Mouse (Mus musculus) urinary bladder, postnatal 10 days (tissue): Measurements from ENCODE around the gene Ptges3l.
"Not testable (repeated sequence)": the region's sequence is repeated elsewhere in the genome, so short reads cannot be mapped to it uniquely, and the experiment has no call there.

ENCODE experiments used
- DNase-seq: peaks from one replicate; pipeline ENCODE4 v3.0.0; 2022; ENCODE audit warnings: low spot score

Ptges3l gene

DNA sequence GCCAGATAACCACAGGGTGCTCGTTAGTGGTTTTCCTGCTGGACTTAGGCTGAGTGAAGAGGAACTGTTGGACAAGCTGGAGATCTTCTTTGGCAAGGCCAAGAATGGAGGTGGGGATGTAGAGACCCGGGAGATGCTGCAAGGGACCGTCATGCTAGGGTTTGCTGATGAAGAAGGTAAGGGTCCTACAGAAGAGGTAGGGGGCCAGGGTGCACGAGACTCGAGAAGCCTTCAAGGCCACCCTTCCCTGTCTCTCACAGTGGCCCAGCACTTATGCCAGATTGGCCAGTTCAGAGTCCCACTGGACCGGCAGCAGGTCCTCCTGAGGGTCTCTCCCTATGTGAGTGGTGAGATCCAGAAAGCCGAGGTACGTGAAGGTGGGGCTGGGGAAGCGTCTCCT, 32.5 kb upstream of the Ptges3l start:
- DNase-seq: no peak

DNA sequence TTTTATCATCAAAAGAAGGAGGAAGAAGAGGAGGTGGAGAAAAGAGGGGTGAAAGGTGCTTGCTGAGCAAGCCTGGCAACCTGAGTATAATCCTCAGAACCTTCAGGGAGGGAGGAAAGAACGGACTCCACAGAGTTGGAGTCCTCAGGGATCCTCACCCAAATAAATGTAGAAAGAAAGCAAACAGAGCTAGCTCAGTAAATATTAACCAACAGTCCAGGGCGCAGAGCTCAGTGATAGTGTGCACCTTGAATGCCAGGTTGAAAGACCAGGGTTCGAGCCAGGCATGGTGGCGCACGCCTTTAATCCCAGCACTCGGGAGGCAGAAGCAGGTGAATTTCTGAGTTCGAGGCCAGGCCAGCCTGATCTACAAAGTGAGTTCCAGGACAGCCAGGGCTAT, 30.5 kb upstream of the Ptges3l start:
- no peak for DNase-seq

DNA sequence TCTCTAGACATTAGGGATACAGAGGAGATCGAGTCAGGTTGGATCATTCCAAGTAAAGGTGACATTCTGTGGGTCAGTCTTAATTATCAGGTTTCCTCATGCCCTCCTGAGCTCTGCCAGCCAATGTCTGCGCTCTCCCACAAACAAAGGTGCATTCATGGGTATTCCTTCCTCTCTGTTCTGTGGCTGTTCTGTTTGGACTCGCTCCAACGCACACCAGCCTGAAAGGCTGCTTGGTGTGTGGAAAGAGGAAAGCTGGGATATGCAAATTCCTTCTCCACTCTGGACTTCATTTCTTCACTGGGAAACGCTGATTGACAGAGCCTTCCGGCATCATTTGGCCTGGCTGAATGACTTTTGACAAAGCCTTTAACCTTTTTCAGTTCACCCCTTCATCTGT, 29.6 kb upstream of the Ptges3l start:
- no peak for DNase-seq

- no peak for DNase-seq
Observed at GRCm38 (mm10) chr11:101452093-101452774, 27.1 kb upstream of the Ptges3l start.

DNA sequence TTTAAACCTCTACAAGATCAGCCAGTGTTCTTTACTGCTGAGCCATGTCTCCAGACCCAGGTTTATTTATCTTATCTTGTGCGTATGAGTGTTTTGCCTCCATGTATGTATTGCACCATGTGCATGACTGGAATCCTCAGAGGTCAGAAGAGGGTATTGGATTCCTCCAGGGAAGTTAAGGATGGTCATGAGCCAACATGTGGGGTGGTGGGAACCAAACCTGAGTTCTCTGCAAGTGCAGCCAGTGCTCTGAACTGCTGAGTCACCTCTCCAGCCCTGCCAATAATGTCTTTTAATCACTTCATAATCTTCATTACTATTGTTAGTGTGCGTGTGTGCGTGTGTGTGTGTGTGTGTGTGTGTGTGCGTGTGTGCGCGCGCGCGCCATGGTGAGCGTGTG, 26.4 kb upstream of the Ptges3l start:
- DNase-seq: no peak

DNA sequence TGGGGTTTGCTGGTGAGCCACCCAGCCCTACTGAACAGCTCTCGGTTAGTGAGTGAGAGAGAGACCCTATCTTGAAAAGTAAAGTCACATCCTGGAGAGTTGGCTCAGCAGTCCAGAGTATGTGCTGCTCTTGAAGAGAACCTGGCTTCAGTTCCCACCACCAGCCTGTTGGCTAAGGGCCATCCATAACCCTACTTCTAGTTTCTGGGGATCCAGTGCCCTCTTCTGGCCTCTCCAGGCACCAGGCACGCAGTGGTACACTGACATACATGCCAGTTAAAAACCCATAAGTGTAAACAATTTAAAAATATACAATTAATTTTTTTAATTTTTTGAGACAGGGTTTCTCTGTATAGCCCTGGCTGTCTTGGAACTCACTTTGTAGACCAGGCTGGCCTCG, 25.3 kb upstream of the Ptges3l start:
- no peak for DNase-seq

- DNase-seq: not testable (repeated sequence)
Observed at GRCm38 (mm10) chr11:101449596-101449995, 24.5 kb upstream of the Ptges3l start.

DNA sequence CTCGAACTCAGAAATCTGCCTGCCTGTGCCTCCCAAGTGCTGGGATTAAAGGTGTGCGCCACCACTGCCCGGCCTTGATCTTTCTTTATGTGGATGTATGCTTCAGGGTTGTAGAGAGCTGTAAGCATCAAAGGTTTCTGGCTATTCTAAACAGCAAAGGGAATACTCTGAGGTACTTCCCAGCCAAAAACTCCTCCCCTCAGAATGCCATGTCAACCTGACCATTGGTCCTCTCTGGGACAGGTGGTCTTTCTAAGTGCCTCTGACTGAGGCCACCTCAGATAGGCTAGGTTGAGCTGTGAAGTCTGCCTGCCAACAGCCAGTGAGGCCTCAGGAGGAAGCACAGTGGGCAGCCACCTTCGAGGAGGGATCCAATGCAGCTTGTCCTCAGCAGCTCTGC, 23.8 kb upstream of the Ptges3l start:
- no peak for DNase-seq

DNA sequence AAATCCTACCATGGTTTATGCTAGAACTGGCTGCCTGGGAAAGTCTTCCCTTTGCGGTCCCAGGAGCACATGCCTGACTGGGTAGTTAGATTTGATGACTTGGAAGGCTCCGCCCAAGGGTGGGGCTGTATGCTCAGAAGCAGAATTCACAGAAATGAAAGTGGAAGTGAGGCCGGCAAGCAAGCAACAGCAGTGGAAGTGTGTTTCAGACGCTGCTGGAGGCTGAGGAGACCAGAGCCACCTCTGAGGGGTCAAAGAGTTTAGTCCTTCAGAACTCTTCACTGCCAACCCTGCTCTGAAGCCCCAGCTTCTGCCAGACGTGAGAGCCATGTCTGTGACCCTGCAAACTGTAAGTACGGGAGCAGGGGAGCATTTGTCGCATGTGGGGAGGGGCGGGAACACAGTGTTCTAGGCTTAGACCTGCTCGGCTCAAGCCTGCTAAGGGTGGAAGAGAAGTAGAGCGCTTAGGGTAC, 23.2 kb upstream of the Ptges3l start, which contains the start of gene Ifi35:
Gene Ifi35, plus strand, starts transcription at position 134 of the 473 bp plus-strand sequence.
- DNase-seq: no peak

DNA sequence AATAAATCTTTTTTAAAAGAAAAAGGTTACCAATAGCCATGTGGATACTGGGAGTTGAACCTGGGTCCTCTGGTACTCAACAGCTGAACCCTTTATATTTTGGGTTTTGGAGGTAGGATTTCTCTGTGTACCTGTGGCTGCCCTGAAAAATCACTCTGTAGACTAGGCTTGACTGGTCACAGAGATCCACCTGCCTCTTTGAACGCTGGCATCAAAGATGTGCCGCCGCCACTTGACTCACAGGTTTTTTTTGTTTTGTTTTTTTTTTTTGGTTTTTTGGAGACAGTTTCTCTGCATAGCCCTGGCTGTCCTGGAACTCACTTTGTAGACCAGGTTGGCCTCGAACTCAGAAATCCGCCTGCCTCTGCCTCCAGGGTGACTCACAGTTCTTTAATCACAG, 22.7 kb upstream of the Ptges3l start:
- DNase-seq: no peak

DNA sequence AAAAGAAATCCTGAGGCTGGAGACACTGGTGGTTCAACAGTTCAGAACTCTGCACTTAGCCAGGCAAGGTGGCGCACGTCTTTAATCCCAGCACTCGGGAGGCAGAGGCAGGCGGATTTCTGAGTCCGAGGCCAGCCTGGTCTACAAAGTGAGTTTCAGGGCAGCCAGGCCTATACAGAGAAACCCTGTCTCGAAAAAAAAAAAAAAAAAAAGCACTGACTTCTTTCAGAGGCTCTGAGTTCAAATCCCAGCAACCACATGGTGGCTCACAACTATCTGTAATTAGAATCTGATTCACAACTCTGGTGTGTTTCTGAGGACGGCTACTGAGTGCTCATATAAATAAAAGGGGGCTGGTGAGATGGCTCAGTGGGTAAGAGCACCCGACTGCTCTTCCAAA, 21.7 kb upstream of the Ptges3l start:
- DNase-seq: not testable (repeated sequence)

- no peak for DNase-seq
Observed at GRCm38 (mm10) chr11:101446319-101446718, 21.2 kb upstream of the Ptges3l start.

DNA sequence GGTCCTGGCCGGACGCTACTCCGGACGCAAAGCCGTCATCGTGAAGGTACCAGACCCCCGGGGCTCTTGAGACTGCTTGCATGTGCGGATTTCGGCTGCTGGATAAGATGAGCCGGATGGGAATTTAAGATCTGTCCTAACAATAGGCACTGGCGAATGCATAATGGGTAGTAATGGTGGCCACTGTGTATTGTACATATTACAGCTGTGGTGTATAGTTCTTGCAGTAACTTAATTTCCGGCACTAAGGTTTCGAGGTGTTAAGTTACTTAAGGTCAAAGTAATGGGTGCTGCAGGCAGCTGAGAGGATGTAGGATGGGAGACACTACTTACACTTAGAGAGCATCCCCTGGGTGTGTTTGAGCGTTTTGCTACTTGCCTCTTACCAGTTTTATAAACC, 17.6 kb upstream of the Ptges3l start:
- DNase-seq: no peak

- DNase-seq: peak; percentile 88
Observed at GRCm38 (mm10) chr11:101442127-101442693, 17.1 kb upstream of the Ptges3l start, which contains the start of gene Rpl27. Gene Rpl27, plus strand, starts transcription at chr11:101442298.

DNA sequence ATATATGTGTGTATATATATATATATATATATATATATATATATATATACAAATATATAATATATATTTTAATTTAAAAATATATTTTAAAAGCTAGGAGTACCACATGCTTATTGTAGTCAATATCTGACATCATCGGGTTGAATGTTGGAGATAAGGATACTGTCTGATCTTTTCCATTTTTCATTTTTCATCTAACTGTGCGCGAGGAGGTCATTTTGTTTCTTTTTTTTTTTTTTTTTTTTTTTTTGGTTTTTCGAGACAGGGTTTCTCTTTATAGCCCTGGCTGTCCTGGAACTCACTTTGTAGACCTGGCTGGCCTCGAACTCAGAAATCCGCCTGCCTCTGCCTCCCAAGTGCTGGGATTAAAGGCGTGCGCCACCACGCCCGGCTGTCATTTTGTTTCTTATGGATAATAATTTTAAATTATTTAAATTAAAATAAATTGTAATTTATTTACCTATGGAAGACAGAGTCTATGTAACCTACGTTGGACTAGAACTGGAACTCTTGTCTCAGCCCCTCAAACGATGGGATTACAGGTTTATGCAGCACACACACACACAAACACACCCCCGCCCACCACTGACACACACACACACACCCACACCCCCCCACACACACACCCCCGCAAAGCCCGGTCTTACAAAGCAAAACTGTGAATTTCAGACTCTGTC, 16.5 kb upstream of the Ptges3l start:
- not testable (repeated sequence) for DNase-seq

DNA sequence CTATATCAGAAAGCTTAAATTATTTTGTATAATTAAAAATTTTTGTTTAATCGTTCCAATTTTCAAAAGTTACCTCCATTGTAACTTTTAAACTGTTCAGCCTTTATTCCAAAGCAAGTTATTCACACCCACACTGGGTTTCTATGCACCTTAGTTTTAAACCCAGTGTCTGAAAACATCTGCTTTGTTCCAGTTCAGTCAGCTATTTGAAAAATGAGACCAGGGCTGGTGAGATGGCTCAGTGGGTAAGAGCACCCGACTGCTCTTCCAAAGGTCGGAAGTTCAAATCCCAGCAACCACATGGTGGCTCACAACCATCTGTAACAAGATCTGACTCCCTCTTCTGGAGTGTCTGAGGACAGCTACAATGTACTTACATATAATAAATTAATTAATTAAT, 12.9 kb upstream of the Ptges3l start:
- not testable (repeated sequence) for DNase-seq

- DNase-seq: no peak
Observed at GRCm38 (mm10) chr11:101436916-101437315, 11.8 kb upstream of the Ptges3l start.

- no peak for DNase-seq
Observed at GRCm38 (mm10) chr11:101435831-101436230, 10.7 kb upstream of the Ptges3l start.

- DNase-seq: no peak
Observed at GRCm38 (mm10) chr11:101433396-101433795, 8.3 kb upstream of the Ptges3l start.

DNA sequence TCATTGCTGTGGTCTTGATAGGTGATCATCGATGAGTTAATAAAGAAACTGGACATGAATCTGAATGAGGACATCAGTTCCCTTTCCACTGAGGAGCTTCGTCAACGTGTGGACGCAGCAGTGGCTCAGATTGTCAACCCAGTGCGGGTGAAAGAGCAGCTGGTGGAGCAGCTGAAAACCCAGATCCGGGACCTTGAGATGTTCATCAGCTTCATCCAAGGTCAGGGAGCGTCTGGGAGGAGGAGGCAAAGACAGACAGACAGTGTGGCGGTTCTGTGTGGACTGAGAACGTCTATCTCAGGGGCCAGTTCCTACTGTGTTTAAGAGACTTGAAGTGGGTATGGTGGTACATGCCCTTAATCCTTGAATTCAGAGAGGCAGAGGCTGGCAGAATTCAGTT, 6.2 kb upstream of the Ptges3l start:
- no peak for DNase-seq

DNA sequence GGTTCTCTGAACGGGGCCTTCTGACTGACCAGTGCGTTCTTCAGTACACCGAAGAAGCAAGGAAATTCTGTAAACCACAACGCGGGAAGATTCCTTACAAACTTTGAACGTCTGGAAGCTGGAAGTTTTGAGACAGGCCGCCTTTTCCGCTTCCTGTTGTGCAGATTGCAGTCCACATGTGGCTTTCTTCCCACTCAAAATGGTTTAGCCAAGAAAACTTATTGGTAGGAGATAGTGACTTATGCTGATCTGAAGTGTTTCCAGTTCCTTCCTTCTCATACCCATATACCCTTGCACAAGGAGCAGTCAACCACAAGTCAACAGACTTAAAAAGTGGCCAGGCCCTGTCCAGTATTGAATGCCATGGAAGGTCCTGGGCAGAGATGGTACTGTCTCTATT, 1.0 kb upstream of the Ptges3l start:
- DNase-seq: no peak

DNA sequence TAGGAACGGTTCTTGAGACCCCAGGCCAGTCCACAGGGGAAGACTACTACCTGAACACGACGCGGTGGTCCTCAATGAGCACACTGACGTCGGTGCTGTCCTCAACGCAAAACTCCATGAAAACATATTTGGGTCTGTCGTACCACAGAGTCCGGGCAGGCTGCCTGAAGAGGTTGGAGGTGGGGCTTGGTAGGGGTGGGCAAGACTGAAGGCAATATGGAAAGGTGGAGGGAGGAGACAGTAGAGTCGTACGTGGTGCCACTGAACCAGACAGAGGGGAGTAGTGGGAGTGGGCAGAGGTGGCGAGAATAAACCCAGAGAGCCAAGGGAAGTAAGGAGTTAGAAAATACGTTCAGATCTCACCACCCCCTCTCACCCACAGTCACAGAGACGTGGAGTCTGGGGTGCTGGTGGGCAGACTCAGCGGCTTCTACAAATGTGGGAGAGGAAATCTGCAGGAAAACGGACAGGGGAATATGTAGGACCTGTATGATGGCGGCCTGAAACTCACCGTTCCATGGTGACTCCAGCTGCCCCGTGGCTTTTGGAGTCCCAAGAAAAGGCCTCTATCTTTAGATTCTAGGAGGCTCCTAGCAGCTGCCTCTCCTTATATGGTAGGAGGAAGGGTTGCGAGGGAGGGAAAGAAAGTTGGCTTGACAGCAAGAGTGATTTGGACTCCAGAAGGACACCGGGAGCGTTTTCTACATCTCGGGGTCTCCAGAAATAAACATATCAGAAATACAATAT, 855 bp downstream of the Ptges3l start, which contains the start of gene Gm27029:
Gene Gm27029, minus strand, starts transcription at position 692 of the 747 bp plus-strand sequence.
- DNase-seq: no peak
